Mouse (Mus musculus) C2C12 (cell line): ENCODE results near the gene Ctnnbl1. TPM values are rescaled to one million over a fixed set of nuclear protein-coding genes. Genes with fewer than 3 reads are reported as not detected.

Experiments used
- H3K27me3 ChIP-seq: one replicate; pipeline ENCODE4 v1.6.1; 2011; ENCODE audit not compliant: control insufficient read depth, insufficient read depth, insufficient read length
- H3K36me3 ChIP-seq: one replicate; pipeline ENCODE4 v1.6.1; 2011; ENCODE audit not compliant: control insufficient read depth, insufficient read depth
- H3K4me3 ChIP-seq: one replicate; pipeline ENCODE4 v1.5.1; 2011; ENCODE audit warnings: mild to moderate bottlenecking, control low read depth; ENCODE audit not compliant: poor library complexity, insufficient read depth, severe bottlenecking
- H3K79me2 ChIP-seq: one replicate; pipeline ENCODE4 v1.6.1; 2011; ENCODE audit not compliant: control insufficient read depth, insufficient read depth
- H3K79me3 ChIP-seq: one replicate; pipeline ENCODE4 v1.6.1; 2011; ENCODE audit warnings: low read depth, control low read depth
- H3ac ChIP-seq: one replicate; pipeline ENCODE3; 2011; ENCODE audit warnings: low read depth; ENCODE audit not compliant: control insufficient read depth, insufficient read length
- CEBPB ChIP-seq: IDR thresholded peaks from one replicate; pipeline ENCODE4 v1.6.1; 2011; ENCODE audit warnings: low read depth, mild to moderate bottlenecking, control low read depth, moderate library complexity
- CTCF ChIP-seq: IDR thresholded peaks from one replicate; pipeline ENCODE4 v1.5.1; 2011; ENCODE audit not compliant: control insufficient read depth, insufficient read depth, insufficient read length
- FOSL1 ChIP-seq: IDR thresholded peaks from one replicate; pipeline ENCODE4 v1.8.0; 2011; ENCODE audit warnings: mild to moderate bottlenecking, low read length; ENCODE audit not compliant: poor library complexity, insufficient read depth, severe bottlenecking
- MAX ChIP-seq: IDR thresholded peaks from one replicate; pipeline ENCODE4 v1.6.1; 2011; ENCODE audit warnings: mild to moderate bottlenecking, control low read depth
- MYOD1 ChIP-seq: IDR thresholded peaks from one replicate; pipeline ENCODE4 v1.6.1; 2011; ENCODE audit warnings: low read depth; ENCODE audit not compliant: control insufficient read depth, insufficient read length
- MYOG ChIP-seq: IDR thresholded peaks from one replicate; pipeline ENCODE4 v1.6.1; 2011; ENCODE audit not compliant: control insufficient read depth, insufficient read length; ENCODE audit errors: extremely low read depth
- USF1 ChIP-seq: IDR thresholded peaks from one replicate; pipeline ENCODE4 v1.6.1; 2011; ENCODE audit warnings: low read depth, mild to moderate bottlenecking, control low read depth, moderate library complexity
- polyA plus RNA-seq: library from polyadenylated mRNA; unstranded; fragments of >200 nt; fragmentation: generic; extraction: Trizol; gene quantifications from one replicate; pipeline ENCODE4 v1.2.1, GENCODE M21; 2012; ENCODE audit warnings: missing spikeins

Gene Ctnnbl1
- polyA plus RNA-seq, 1 experiment: 42.0 TPM

DNA sequence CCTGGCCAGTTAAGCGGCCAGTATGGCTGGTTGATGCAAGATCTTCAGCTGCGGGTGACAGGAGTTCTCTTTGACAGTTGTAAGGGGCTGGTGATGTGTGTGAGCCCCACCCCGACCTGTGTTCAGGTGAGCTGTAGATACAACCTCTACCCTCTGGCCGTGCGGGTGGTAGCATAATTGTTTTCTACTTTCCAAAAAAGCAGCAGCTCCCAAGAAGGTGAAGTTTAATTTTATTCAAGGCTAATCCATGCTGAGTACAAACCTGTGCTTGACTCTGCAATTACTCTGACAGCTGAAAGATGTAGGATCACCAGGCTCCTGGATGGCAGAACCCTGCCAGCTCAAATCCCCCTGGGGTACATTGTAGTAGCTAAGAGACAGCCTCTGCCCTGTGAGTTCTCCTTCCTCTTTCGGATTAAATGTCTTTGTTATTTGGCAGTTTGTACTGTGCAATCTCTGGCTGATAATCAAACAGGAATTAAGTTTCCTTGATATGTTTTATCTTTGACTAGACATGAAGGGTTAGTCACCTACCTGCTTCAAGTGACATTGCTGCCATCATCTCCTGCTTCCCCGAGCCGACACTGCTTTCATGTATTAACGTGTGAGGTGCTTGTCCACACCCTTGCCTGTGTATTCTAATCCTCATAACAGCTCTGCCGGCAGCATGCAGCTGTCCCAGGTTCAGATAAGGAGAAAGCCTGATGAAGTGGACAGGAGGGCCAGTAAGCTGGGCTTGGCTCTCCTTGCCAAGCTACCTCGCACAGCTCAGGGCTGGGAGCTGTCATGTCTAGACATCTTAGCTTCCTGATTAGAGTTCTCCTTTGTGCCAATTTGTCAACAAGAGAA, 77.1 kb downstream of the Ctnnbl1 start:
- H3ac ChIP-seq: no peak overlapping the region
- H3K4me3 ChIP-seq: no peak overlapping the region
- peaks cover 34% of the 10 kb centered on the region for H3K36me3 ChIP-seq
- no peak for TF ChIP-seq CEBPB
- no peak for TF ChIP-seq USF1
- TF ChIP-seq FOSL1: no peak
- TF ChIP-seq MYOD1: no peak
- TF ChIP-seq MAX: no peak
- H3K79me2 ChIP-seq: no peaks in the 10 kb centered on the region
- H3K79me3 ChIP-seq: no peaks in the 10 kb centered on the region
- no peaks in the 10 kb centered on the region for H3K27me3 ChIP-seq

DNA sequence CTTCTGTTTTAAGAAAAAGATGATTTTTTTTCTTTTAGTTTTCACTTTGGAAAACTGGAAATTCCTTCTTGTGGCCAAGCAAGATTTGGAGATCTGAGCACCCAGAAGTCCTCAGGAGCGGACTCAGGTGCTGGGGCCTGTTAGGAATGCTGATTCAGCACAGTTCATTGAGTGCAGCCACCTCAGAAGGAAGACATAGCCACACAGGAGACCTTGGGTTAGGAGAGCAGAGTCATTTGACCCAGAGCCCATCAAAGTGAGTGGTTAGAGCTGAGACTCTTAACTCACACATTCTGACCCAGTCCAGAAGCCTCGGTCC, 77.7 kb downstream of the Ctnnbl1 start:
- H3K4me3 ChIP-seq: no peak overlapping the region
- H3K79me3 ChIP-seq: no peaks in the 10 kb centered on the region
- no peaks in the 10 kb centered on the region for H3K27me3 ChIP-seq
- no peak overlapping the region for H3ac ChIP-seq
- no peaks in the 10 kb centered on the region for H3K79me2 ChIP-seq
- peaks cover 32% of the 10 kb centered on the region for H3K36me3 ChIP-seq
- TF ChIP-seq CTCF (no peak), MAX (no peak), CEBPB (no peak), FOSL1 (no peak), MYOG (no peak), USF1 (no peak), MYOD1 (no peak)

DNA sequence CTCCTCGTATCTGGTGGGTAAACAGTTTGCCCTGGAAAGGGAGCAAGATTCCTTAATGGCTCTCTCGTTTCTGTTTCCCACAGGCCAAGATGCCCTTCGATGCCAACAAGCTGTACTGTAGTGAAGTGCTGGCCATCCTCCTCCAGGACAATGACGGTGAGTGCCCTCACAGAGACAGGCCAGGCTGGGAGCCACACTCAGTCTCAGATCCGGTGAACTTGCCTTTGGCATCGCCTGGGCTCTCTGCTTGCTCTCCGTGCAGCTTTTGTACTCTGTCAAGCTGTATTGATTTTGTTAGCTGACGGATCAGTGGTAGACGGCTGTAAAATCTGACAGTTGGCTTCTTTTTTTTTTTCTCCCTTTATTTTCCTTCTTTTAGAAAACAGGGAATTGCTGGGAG, 80.5 kb downstream of the Ctnnbl1 start:
- Histone ChIP-seq H3K27me3 (no peaks in the 10 kb centered on the region), H3K36me3 (peaks cover 32% of the 10 kb centered on the region), H3K79me3 (no peaks in the 10 kb centered on the region), H3K79me2 (no peaks in the 10 kb centered on the region), H3ac (no peak overlapping the region), H3K4me3 (no peak overlapping the region)
- no peak for TF ChIP-seq CTCF
- TF ChIP-seq MAX: no peak
- no peak for TF ChIP-seq USF1
- no peak for TF ChIP-seq CEBPB
- TF ChIP-seq MYOD1: no peak
- no peak for TF ChIP-seq MYOG
- TF ChIP-seq FOSL1: no peak

- Histone ChIP-seq H3K4me3 (no peak overlapping the region), H3K36me3 (peaks cover 28% of the 10 kb centered on the region), H3K79me3 (no peaks in the 10 kb centered on the region), H3K79me2 (no peaks in the 10 kb centered on the region), H3K27me3 (no peaks in the 10 kb centered on the region), H3ac (no peak overlapping the region)
- no peak for TF ChIP-seq CTCF
These were observed 81.5 kb downstream of the Ctnnbl1 start for GRCm38 (mm10) chr2:157818576-157819320.

DNA sequence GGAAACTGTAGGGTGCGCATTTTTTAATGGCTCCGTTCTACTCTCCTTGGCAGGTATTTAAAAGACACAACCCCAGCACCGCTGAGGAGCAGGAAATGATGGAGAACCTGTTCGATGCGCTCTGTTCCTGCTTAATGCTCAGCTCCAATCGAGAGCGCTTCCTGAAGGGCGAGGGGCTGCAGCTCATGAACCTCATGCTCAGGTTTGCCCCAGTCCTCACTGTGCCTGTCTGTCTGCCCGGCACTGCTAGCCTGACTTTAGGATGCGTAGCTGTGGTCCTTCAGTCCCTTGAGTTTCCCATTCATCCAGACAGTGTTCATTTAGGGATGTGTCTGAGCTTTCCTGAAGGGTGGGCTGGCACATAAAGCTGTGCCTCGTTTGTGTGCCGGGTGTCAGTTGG, 82.2 kb downstream of the Ctnnbl1 start:
- no peak overlapping the region for H3K4me3 ChIP-seq
- no peaks in the 10 kb centered on the region for H3K79me3 ChIP-seq
- H3K79me2 ChIP-seq: no peaks in the 10 kb centered on the region
- H3K36me3 ChIP-seq: peaks cover 32% of the 10 kb centered on the region
- no peaks in the 10 kb centered on the region for H3K27me3 ChIP-seq
- TF ChIP-seq FOSL1 (no peak), CTCF (no peak), CEBPB (no peak), MYOD1 (no peak), MAX (no peak), MYOG (no peak), USF1 (no peak)
- no peak overlapping the region for H3ac ChIP-seq

DNA sequence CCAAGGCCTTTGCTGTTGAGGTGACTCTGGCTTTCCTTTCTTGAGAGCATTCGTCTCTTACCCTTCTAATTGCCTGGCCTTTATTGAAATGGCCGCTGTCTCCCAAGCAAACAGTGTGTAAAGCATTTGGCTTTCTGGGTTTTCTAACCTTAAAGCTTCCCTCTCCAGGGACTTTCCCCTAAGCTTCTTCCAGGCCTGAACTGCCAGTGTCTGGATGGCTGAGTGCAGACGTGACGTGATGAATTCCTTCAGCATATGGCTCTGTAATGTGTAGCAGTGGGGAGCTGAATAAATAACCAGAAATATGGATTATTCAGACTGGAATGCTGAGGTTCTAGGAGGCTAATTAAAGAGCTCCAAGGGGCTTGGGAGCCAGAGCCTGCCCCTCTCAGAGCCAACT, 84.1 kb downstream of the Ctnnbl1 start:
- H3K79me2 ChIP-seq: no peaks in the 10 kb centered on the region
- TF ChIP-seq CEBPB: no peak
- no peak for TF ChIP-seq USF1
- no peak for TF ChIP-seq MAX
- no peak for TF ChIP-seq CTCF
- TF ChIP-seq FOSL1: no peak
- no peak for TF ChIP-seq MYOD1
- no peak for TF ChIP-seq MYOG
- peaks cover 21% of the 10 kb centered on the region for H3K36me3 ChIP-seq

More for the DNA sequence above, 84.1 kb downstream of the Ctnnbl1 start:
- Histone ChIP-seq H3K4me3 (no peak overlapping the region), H3K27me3 (no peaks in the 10 kb centered on the region), H3ac (no peak overlapping the region), H3K79me3 (no peaks in the 10 kb centered on the region)
